Mouse (Mus musculus) left cerebral cortex, adult 6 months (tissue): ENCODE measurements around the gene Alox8. TPM values are rescaled to one million over a fixed set of nuclear protein-coding genes. Genes with fewer than 3 reads are reported as not detected.

ENCODE experiments used
- long read RNA-seq, 2 experiments: library from polyadenylated mRNA; unstranded; transcript quantifications; one replicate each; pipeline ENCODE4 v2.0.0; 2019 to 2020
- polyA plus RNA-seq: library from polyadenylated mRNA; unstranded; fragments of <200 nt; fragmentation: Nextera tagmentation; gene quantifications from 2 replicates; pipeline ENCODE4 v1.2.3, GENCODE M21; 2021

Alox8 gene
- polyA plus RNA-seq: 2.8 and 4.3 TPM in 2 replicates
- long read RNA-seq, experiment 1, partial matches to known transcripts: 18 of 21 reads
- long read RNA-seq, experiment 1, other reads (novel, unspliced or antisense): 2 of 21 reads
- long read RNA-seq, experiment 2, partial matches to known transcripts: 3 of 5 reads
- long read RNA-seq, experiment 2, other reads (novel, unspliced or antisense): 2 of 5 reads

DNA sequence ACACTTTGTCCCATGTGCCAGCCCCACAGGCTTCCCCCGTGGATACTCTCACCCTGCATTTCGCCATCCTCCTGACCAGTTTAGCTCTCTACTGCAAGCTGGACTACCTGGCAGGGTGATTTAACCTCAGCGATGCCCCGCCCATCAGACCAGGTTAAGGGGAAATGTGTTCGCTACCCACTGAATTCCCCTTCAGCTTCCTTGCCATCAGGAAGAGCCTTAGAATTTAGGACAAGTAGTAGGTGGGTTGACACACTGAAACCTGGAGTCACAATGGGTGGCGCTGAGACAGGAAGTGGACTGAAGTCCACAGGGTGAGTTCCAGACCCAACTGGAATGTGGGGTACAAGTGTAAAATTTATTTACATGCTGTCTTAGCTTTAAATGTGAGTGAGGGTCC is at the start of gene Alox8:
Alox8 (minus strand) TSS at position 101 of the 400 bp plus-strand sequence.

GRCm38 (mm10) chr11:69236926-69237260 is 39.2 kb upstream of the Alox8 start, which contains the start of gene Gucy2e:
TSS of gene Gucy2e (minus strand) at chr11:69237036.

DNA sequence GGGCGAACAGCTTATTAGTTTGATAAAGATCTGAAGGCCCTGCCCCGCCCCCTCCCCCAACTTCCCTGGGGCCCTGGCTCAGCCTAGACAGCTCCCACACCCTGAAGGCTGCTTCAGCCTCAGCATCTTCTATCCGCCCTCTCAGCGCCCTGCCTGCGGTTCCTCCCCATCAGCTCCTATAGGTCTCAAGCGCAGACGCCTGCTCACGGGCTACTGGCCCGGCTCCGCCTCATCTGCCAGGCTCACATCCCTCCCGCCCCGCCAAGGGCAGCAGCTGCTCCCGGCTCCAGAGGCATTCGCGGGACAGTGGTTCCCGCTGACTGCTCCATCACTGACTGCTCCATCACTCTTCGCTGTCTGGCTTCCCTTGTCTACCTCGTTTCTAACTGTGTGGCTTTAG is 40.8 kb downstream of the Alox8 start, which contains the start of gene Alox12b:
Alox12b (plus strand) TSS at position 190 of the 400 bp plus-strand sequence.

Other genes starting within 250 kb of the Alox8 start
- 9.7 and 13.3 TPM in 2 replicates for gene Arhgef15, start 240.4 kb downstream of the Alox8 start, polyA plus RNA-seq
- gene Slc25a35, start 229.7 kb downstream of the Alox8 start, polyA plus RNA-seq: 2.4 and 3.7 TPM in 2 replicates
- 26.7 and 27.0 TPM in 2 replicates for gene Rangrf, start 222.7 kb downstream of the Alox8 start, polyA plus RNA-seq
- 10.9 and 12.5 TPM in 2 replicates for gene Pfas, start 189.4 kb downstream of the Alox8 start, polyA plus RNA-seq
- 14.9 and 16.4 TPM in 2 replicates for gene Ctc1, start 181.9 kb downstream of the Alox8 start, polyA plus RNA-seq
- 0.38 and 0.56 TPM in 2 replicates for gene Aurkb, start 152.2 kb downstream of the Alox8 start, polyA plus RNA-seq
- gene Borcs6, start 138.1 kb downstream of the Alox8 start, polyA plus RNA-seq: 13.0 and 28.1 TPM in 2 replicates
- gene Tmem107, start 127.0 kb downstream of the Alox8 start, polyA plus RNA-seq: 35.2 and 37.9 TPM in 2 replicates
- 323 and 837 TPM in 2 replicates for gene Vamp2, start 109.4 kb downstream of the Alox8 start, polyA plus RNA-seq
- 25.9 and 39.5 TPM in 2 replicates for gene Per1, start 102.6 kb downstream of the Alox8 start, polyA plus RNA-seq
- gene Hes7, start 77.4 kb downstream of the Alox8 start, polyA plus RNA-seq: 0.43 and 1.3 TPM in 2 replicates
- gene 9130213A22Rik, start 75.3 kb downstream of the Alox8 start, polyA plus RNA-seq: 0.54 and 0.85 TPM in 2 replicates
- 4.5 and 4.8 TPM in 2 replicates for gene Aloxe3, start 71.9 kb downstream of the Alox8 start, polyA plus RNA-seq
- 3.3 TPM in 2 replicates for gene Alox12b, start 40.9 kb downstream of the Alox8 start, polyA plus RNA-seq
- 0.40 and 0.66 TPM in 2 replicates for gene Gucy2e, start 39.2 kb upstream of the Alox8 start, polyA plus RNA-seq
- 2.2 and 3.0 TPM in 2 replicates for gene Cntrob, start 125.9 kb upstream of the Alox8 start, polyA plus RNA-seq
- gene Trappc1, start 126.1 kb upstream of the Alox8 start, polyA plus RNA-seq: 128 and 132 TPM in 2 replicates
- 24.4 and 28.5 TPM in 2 replicates for gene Kcnab3, start 128.4 kb upstream of the Alox8 start, polyA plus RNA-seq
- gene Rnf227, start 142.6 kb upstream of the Alox8 start, polyA plus RNA-seq: 352 and 369 TPM in 2 replicates
- 36.0 and 37.5 TPM in 2 replicates for gene Chd3, start 171.6 kb upstream of the Alox8 start, polyA plus RNA-seq
- 537 and 633 TPM in 2 replicates for gene Naa38, start 197.6 kb upstream of the Alox8 start, polyA plus RNA-seq
- gene Cyb5d1, start 197.8 kb upstream of the Alox8 start, polyA plus RNA-seq: 14.8 and 20.5 TPM in 2 replicates
- 3.1 and 4.1 TPM in 2 replicates for gene Tmem88, start 200.4 kb upstream of the Alox8 start, polyA plus RNA-seq
- gene Kdm6b, start 215.8 kb upstream of the Alox8 start, polyA plus RNA-seq: 4.7 and 5.3 TPM in 2 replicates